Mouse (Mus musculus) MEL (cell line): ENCODE measurements around the gene Diaph2.

Experiments
- BHLHE40 ChIP-seq: IDR thresholded peaks from 2 replicates; pipeline ENCODE4 v1.6.1; 2012; ENCODE audit warnings: low read depth, mild to moderate bottlenecking, inconsistent platforms, low read length, improper control_type of control experiment, borderline replicate concordance
- CHD2 ChIP-seq: IDR thresholded peaks from 2 replicates; pipeline ENCODE4 v1.6.1; 2011; ENCODE audit warnings: low read length, improper control_type of control experiment
- CTCF ChIP-seq, 3 experiments: IDR thresholded peaks in 2 of 3; conservative IDR thresholded peaks in 1 of 3; 2 replicates each; pipeline ENCODE4 v1.5.1; 2011 to 2012; ENCODE audit warnings: low read length in 3 of 3, low read depth in 2 of 3, mild to moderate bottlenecking in 2 of 3, improper control_type of control experiment in 1 of 3, inconsistent platforms in 1 of 3, mixed read lengths in 1 of 3, moderate library complexity in 1 of 3; ENCODE audit not compliant: control insufficient read depth in 1 of 3, insufficient read depth in 1 of 3, poor library complexity in 1 of 3, severe bottlenecking in 1 of 3
- E2F4 ChIP-seq: IDR thresholded peaks from 2 replicates; pipeline ENCODE4 v1.6.1; 2011; ENCODE audit warnings: low read depth, low read length, improper control_type of control experiment, borderline replicate concordance
- EP300 ChIP-seq, 2 experiments: IDR thresholded peaks; 2 replicates each; pipeline ENCODE4 v1.6.1; 2011; ENCODE audit warnings: improper control_type of control experiment in 2 of 2, low read length in 2 of 2, low read depth in 1 of 2, mild to moderate bottlenecking in 1 of 2
- MAX ChIP-seq: IDR thresholded peaks from 2 replicates; pipeline ENCODE4 v1.6.1; 2011; ENCODE audit warnings: low read length, improper control_type of control experiment
- MAZ ChIP-seq: IDR thresholded peaks from 2 replicates; pipeline ENCODE4 v1.6.1; 2012; ENCODE audit warnings: low read depth, mild to moderate bottlenecking, inconsistent platforms, low read length, improper control_type of control experiment
- MXI1 ChIP-seq: IDR thresholded peaks from 2 replicates; pipeline ENCODE4 v1.6.1; 2011; ENCODE audit warnings: mild to moderate bottlenecking, low read depth, low read length, improper control_type of control experiment
- POLR2A ChIP-seq, 2 experiments: IDR thresholded peaks; 2 replicates each; pipeline ENCODE4 v1.6.1; 2011 to 2012; ENCODE audit warnings: low read length in 2 of 2, mild to moderate bottlenecking in 2 of 2, control low read depth in 1 of 2, improper control_type of control experiment in 1 of 2, low read depth in 1 of 2, moderate library complexity in 1 of 2; ENCODE audit not compliant: control insufficient read depth in 1 of 2, insufficient read depth in 1 of 2, poor library complexity in 1 of 2
- TAL1 ChIP-seq: IDR thresholded peaks from 2 replicates; pipeline ENCODE4 v1.6.1; 2012; ENCODE audit warnings: mild to moderate bottlenecking, inconsistent platforms, low read length, moderate library complexity, mixed read lengths
- UBTF ChIP-seq: IDR thresholded peaks from 2 replicates; pipeline ENCODE4 v1.6.1; 2012; ENCODE audit warnings: low read depth, mild to moderate bottlenecking, inconsistent platforms, low read length, improper control_type of control experiment, moderate library complexity, borderline replicate concordance; ENCODE audit not compliant: insufficient read depth
- USF1 ChIP-seq: IDR thresholded peaks from 2 replicates; pipeline ENCODE4 v1.6.1; 2014; ENCODE audit warnings: low read depth, mild to moderate bottlenecking, inconsistent platforms, low read length, improper control_type of control experiment, moderate library complexity
- ZKSCAN1 ChIP-seq: IDR thresholded peaks from 2 replicates; pipeline ENCODE4 v1.6.1; 2012; ENCODE audit warnings: low read depth, mild to moderate bottlenecking, inconsistent platforms, low read length, improper control_type of control experiment, moderate library complexity

DNA sequence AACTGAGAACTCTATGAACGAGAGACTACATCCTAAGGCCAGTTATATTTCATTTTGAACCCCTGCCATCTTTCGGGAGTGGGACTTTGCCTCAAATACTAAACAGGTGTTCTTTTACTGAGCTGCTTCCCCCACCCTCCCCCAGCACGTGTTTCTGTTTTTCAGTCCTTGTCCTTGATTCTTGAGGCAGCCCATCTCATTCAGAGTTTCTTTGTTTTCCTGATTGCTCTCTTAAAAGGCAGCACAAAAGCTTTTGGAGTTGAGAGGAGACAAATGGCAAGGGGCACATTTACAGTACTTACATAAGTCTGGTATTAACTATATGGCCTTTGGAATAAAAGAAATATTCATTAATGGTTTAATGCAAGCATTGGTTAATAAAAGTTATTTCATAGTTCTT, 24.9 kb downstream of the Diaph2 start:
- TF ChIP-seq CTCF (IDR thresholded peaks at IDR 0.05 in 2 of 3, conservative IDR thresholded peaks at IDR 0.05 in 1 of 3; ENCODE audit: control insufficient read depth in 1 of 3, insufficient read depth in 1 of 3, low read depth in 2 of 3, low read length in 3 of 3, poor library complexity in 1 of 3, severe bottlenecking in 1 of 3): no peak
- no peak for TF ChIP-seq POLR2A (IDR thresholded peaks at IDR 0.05; ENCODE audit: control insufficient read depth in 1 of 2, insufficient read depth in 1 of 2, low read depth in 1 of 2, low read length in 2 of 2, poor library complexity in 1 of 2)
- no peak for TF ChIP-seq MAZ
- no peak for TF ChIP-seq EP300 (IDR thresholded peaks at IDR 0.05; ENCODE audit: low read depth in 1 of 2, low read length in 2 of 2)
- no peak for TF ChIP-seq MXI1
- TF ChIP-seq USF1: no peak
- TF ChIP-seq E2F4: no peak
- TF ChIP-seq BHLHE40: no peak
- TF ChIP-seq ZKSCAN1: no peak
- no peak for TF ChIP-seq TAL1
- no peak for TF ChIP-seq UBTF
- TF ChIP-seq CHD2: no peak
- TF ChIP-seq MAX: no peak
